Mouse (Mus musculus): ENCODE data around the gene Spaca4. TPM values are rescaled to one million over a fixed set of nuclear protein-coding genes. Genes with fewer than 3 reads are reported as not detected.

The Spaca4 gene
- total and polyA plus RNA-seq, 3 experiments, result 0.38 TPM; not detected in 2

GRCm38 (mm10) chr7:45723301-45723700, 2.3 kb downstream of the Spaca4 start:
- H3K79me2 ChIP-seq (ENCODE audit: control insufficient read depth, insufficient read depth, low read length, poor library complexity), result peaks cover 18% of the 10 kb centered on the region
- H3K27ac ChIP-seq (ENCODE audit: control insufficient read depth, low read depth, low read length), result no peak overlapping the region
- no peak overlapping the region for H3K9ac ChIP-seq (ENCODE audit: control insufficient read depth, low read depth, low read length, poor library complexity, severe bottlenecking)
- no peaks in the 10 kb centered on the region for H3K4me1 ChIP-seq (ENCODE audit: control insufficient read depth in 1 of 2, insufficient read depth in 2 of 2, low read length in 2 of 2)
- no peak for TF ChIP-seq NRF1 (IDR thresholded peaks at IDR 0.05; ENCODE audit: insufficient read depth, low read depth, low read length, poor library complexity, severe bottlenecking)
- no peak for TF ChIP-seq MYC (IDR thresholded peaks at IDR 0.05; ENCODE audit: low read depth, low read length)
- no peak for TF ChIP-seq MXI1 (IDR thresholded peaks at IDR 0.05; ENCODE audit: low read depth, low read length)
- TF ChIP-seq ZC3H11A (IDR thresholded peaks at IDR 0.05; ENCODE audit: low read depth, low read length), result no peak
- no peak for TF ChIP-seq ELF1 (IDR thresholded peaks at IDR 0.05; ENCODE audit: low read depth, low read length)
- no peak for TF ChIP-seq CHD1 (IDR thresholded peaks at IDR 0.05; ENCODE audit: low read depth, low read length)
- no peak for TF ChIP-seq GABPA (IDR thresholded peaks at IDR 0.05; ENCODE audit: low read depth, low read length)
- no peak for TF ChIP-seq MAZ (IDR thresholded peaks at IDR 0.05; ENCODE audit: low read depth, low read length)
- no peak for TF ChIP-seq HCFC1 (IDR thresholded peaks at IDR 0.05; ENCODE audit: low read depth, low read length)
- no peak for TF ChIP-seq UBTF (IDR thresholded peaks at IDR 0.05; ENCODE audit: borderline replicate concordance, insufficient read depth, low read depth, low read length)
- H3K9me3 ChIP-seq (replicated peaks; ENCODE audit: insufficient read depth, low read length), result no peaks in the 10 kb centered on the region
- no peaks in the 10 kb centered on the region for H3K27me3 ChIP-seq (ENCODE audit: control insufficient read depth in 1 of 2, insufficient read depth in 2 of 2, low read length in 2 of 2)
- no peak for DNase-seq (ENCODE audit: low read depth, low spot score)
- H3K36me3 ChIP-seq (ENCODE audit: control insufficient read depth in 1 of 2, insufficient read depth in 2 of 2, low read length in 2 of 2), result peaks cover 2% of the 10 kb centered on the region in 2 experiments; a peak in 3 of 4 replicates
- no peak overlapping the region for H3K4me3 ChIP-seq (ENCODE audit: control insufficient read depth in 1 of 2, insufficient read depth in 1 of 2, low read depth in 2 of 2, low read length in 2 of 2)

DNA sequence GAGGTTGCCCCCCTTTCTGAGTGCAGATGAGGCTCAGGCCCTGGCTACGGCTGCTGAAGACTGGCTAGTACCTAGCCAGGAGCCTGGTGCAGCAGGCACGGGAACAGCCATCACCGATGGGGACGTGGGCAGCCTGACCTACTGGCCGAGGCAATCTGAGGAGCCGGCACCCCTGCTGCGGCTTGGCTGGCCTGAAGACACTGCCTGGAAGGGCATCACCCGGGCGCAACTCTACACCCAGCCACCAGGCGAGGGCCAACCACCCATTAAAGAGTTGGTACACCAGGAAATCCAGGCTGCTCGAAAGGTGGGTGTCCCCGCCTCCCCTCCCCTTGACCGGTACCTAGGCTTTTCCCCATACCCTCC, 3.3 kb downstream of the Spaca4 start:
- Histone ChIP-seq H3K9me3 (replicated peaks; ENCODE audit: insufficient read depth, low read length) (no peaks in the 10 kb centered on the region), H3K36me3 (ENCODE audit: control insufficient read depth in 1 of 2, insufficient read depth in 2 of 2, low read length in 2 of 2) (peaks cover 2% of the 10 kb centered on the region in 2 experiments; a peak in 3 of 4 replicates), H3K9ac (ENCODE audit: control insufficient read depth, low read depth, low read length, poor library complexity, severe bottlenecking) (no peak overlapping the region), H3K4me1 (ENCODE audit: control insufficient read depth in 1 of 2, insufficient read depth in 2 of 2, low read length in 2 of 2) (no peaks in the 10 kb centered on the region), H3K27me3 (ENCODE audit: control insufficient read depth in 1 of 2, insufficient read depth in 2 of 2, low read length in 2 of 2) (no peaks in the 10 kb centered on the region), H3K27ac (ENCODE audit: control insufficient read depth, low read depth, low read length) (no peak overlapping the region), H3K4me3 (ENCODE audit: control insufficient read depth in 1 of 2, insufficient read depth in 1 of 2, low read depth in 2 of 2, low read length in 2 of 2) (no peak overlapping the region), H3K79me2 (ENCODE audit: control insufficient read depth, insufficient read depth, low read length, poor library complexity) (peaks cover 24% of the 10 kb centered on the region)
- TF ChIP-seq TAL1 (IDR thresholded peaks at IDR 0.05; ENCODE audit: low read length), result no peak
- TF ChIP-seq ZMIZ1 (IDR thresholded peaks at IDR 0.05; ENCODE audit: low read depth, low read length), result no peak
- TF ChIP-seq USF2 (IDR thresholded peaks at IDR 0.05; ENCODE audit: borderline replicate concordance in 1 of 2, insufficient read depth in 1 of 2, low read depth in 1 of 2, low read length in 2 of 2), result no peak
- TF ChIP-seq RCOR1 (IDR thresholded peaks at IDR 0.05; ENCODE audit: low read depth, low read length), result no peak
- TF ChIP-seq MYB (IDR thresholded peaks at IDR 0.05; ENCODE audit: low read depth, low read length), result no peak
- TF ChIP-seq POLR2AphosphoS2 (IDR thresholded peaks at IDR 0.05; ENCODE audit: low read length), result no peak
- TF ChIP-seq MAX (IDR thresholded peaks at IDR 0.05; ENCODE audit: low read length), result no peak
- TF ChIP-seq E2F4 (IDR thresholded peaks at IDR 0.05; ENCODE audit: borderline replicate concordance, low read depth, low read length), result no peak
- TF ChIP-seq NELFE (IDR thresholded peaks at IDR 0.05; ENCODE audit: low read depth, low read length), result no peak
- no peak for TF ChIP-seq ETS1 (IDR thresholded peaks at IDR 0.05; ENCODE audit: low read depth, low read length)
- TF ChIP-seq POLR2AphosphoS5 (IDR thresholded peaks at IDR 0.05; ENCODE audit: borderline replicate concordance, low read depth, low read length), result no peak
- no peak for TF ChIP-seq GABPA (IDR thresholded peaks at IDR 0.05; ENCODE audit: low read depth, low read length)
- TF ChIP-seq TCF12 (IDR thresholded peaks at IDR 0.05; ENCODE audit: low read depth, low read length), result no peak
- no peak for TF ChIP-seq ZKSCAN1 (IDR thresholded peaks at IDR 0.05; ENCODE audit: low read depth, low read length)
- no peak for TF ChIP-seq MAFK (IDR thresholded peaks at IDR 0.05; ENCODE audit: borderline replicate concordance, low read depth, low read length)
- no peak for TF ChIP-seq ZC3H11A (IDR thresholded peaks at IDR 0.05; ENCODE audit: low read depth, low read length)
- TF ChIP-seq GATA1 (IDR thresholded peaks at IDR 0.05; ENCODE audit: low read depth, low read length), result no peak
- DNase-seq (ENCODE audit: low read depth, low spot score), result no peak

Data from MEL (cell line).